Mouse (Mus musculus): ENCODE data around the gene Zdhhc7. TPM values are rescaled to one million over a fixed set of nuclear protein-coding genes. Genes with fewer than 3 reads are reported as not detected.

Zdhhc7 gene
- 26.0 and 26.1 TPM in 2 replicates for polyA plus RNA-seq (2016; fragmentation: Nextera tagmentation; extraction: Ambion mirVana)

- ATAC-seq: peak; percentile 80
- WGBS (ENCODE audit: insufficient replicate concordance): under 1% methylated on average over 86 of the region's 88 CpGs
These were observed at the start of gene Zdhhc7 for GRCm38 (mm10) chr8:120101068-120101972. Gene Zdhhc7, minus strand, starts transcription at chr8:120101482.

GRCm38 (mm10) chr8:120150028-120150427 lies 48.7 kb upstream of the Zdhhc7 start:
- Histone ChIP-seq H3K27ac (no peak overlapping the region), H3K9me3 (replicated peaks) (no peaks in the 10 kb centered on the region), H3K4me2 (no peak overlapping the region), H3K4me3 (no peak overlapping the region), H3K27me3 (replicated peaks) (no peaks in the 10 kb centered on the region; the same call in 1 of the 2 replicates), H3K36me3 (no peaks in the 10 kb centered on the region), H3K9ac (no peak overlapping the region), H3K4me1 (0 out of 2 replicates have a peak, but pooled peaks cover 6% of the 10 kb centered on the region)
- no peak for ATAC-seq
- 38% methylated on average over 12 of the region's 12 CpGs for whole genome bisulfite sequencing (ENCODE audit: insufficient replicate concordance)

More at GRCm38 (mm10) chr8:120101068-120101972, at the start of gene Zdhhc7:
- peak within 1 kb of the TSS; percentile 84 for H3K9ac ChIP-seq
- H3K27ac ChIP-seq: peak within 1 kb of the TSS; percentile 72
- no peaks in the 10 kb centered on the region for H3K27me3 ChIP-seq (replicated peaks)
- H3K4me3 ChIP-seq: peak within 1 kb of the TSS; percentile 83
- 0 out of 2 replicates have a peak, but pooled peaks cover 8% of the 10 kb centered on the region for H3K36me3 ChIP-seq
- H3K9me3 ChIP-seq (replicated peaks): no peaks in the 10 kb centered on the region
- H3K4me2 ChIP-seq: peak within 1 kb of the TSS; percentile 89
- H3K4me1 ChIP-seq: peaks cover 59% of the 10 kb centered on the region

- no peak overlapping the region for H3K4me2 ChIP-seq
- H3K27me3 ChIP-seq (replicated peaks): peaks cover 14% of the 10 kb centered on the region; the same call in 1 of the 2 replicates
- H3K4me1 ChIP-seq: no peaks in the 10 kb centered on the region; the same call in 1 of the 2 replicates
- H3K9me3 ChIP-seq (replicated peaks): no peaks in the 10 kb centered on the region
- H3K4me3 ChIP-seq: no peak overlapping the region
- no peaks in the 10 kb centered on the region for H3K36me3 ChIP-seq
- 0 out of 2 replicates have a peak overlapping the region, but pooled peaks have one; percentile 4 for H3K27ac ChIP-seq
- H3K9ac ChIP-seq: no peak overlapping the region
- 55% methylated on average over 1 of the region's 1 CpGs for WGBS (ENCODE audit: insufficient replicate concordance)
- no peak for ATAC-seq
These were observed 44.8 kb upstream of the Zdhhc7 start for GRCm38 (mm10) chr8:120146051-120146450.

GRCm38 (mm10) chr8:120144652-120145301 lies 43.5 kb upstream of the Zdhhc7 start:
- H3K4me1 ChIP-seq: peaks cover 6% of the 10 kb centered on the region; the same call in 1 of the 2 replicates
- H3K27ac ChIP-seq: no peak overlapping the region
- 36% methylated on average over 12 of the region's 12 CpGs for WGBS (ENCODE audit: insufficient replicate concordance)
- ATAC-seq: no peak
- no peak overlapping the region for H3K9ac ChIP-seq
- H3K4me2 ChIP-seq: no peak overlapping the region
- H3K9me3 ChIP-seq (replicated peaks): no peaks in the 10 kb centered on the region
- peaks cover 14% of the 10 kb centered on the region; the same call in 1 of the 2 replicates for H3K27me3 ChIP-seq (replicated peaks)
- H3K36me3 ChIP-seq: no peaks in the 10 kb centered on the region
- no peak overlapping the region for H3K4me3 ChIP-seq

- peaks cover 14% of the 10 kb centered on the region; the same call in 1 of the 2 replicates for H3K27me3 ChIP-seq (replicated peaks)
- H3K9me3 ChIP-seq (replicated peaks): no peaks in the 10 kb centered on the region
- H3K4me2 ChIP-seq: no peak overlapping the region
- ATAC-seq: no peak
- H3K36me3 ChIP-seq: no peaks in the 10 kb centered on the region
- 58% methylated on average over 15 of the region's 15 CpGs for WGBS (ENCODE audit: insufficient replicate concordance)
- H3K27ac ChIP-seq: no peak overlapping the region
- H3K4me3 ChIP-seq: no peak overlapping the region
- H3K9ac ChIP-seq: no peak overlapping the region
- peaks cover 6% of the 10 kb centered on the region; the same call in 1 of the 2 replicates for H3K4me1 ChIP-seq
These were observed 42.8 kb upstream of the Zdhhc7 start for GRCm38 (mm10) chr8:120143911-120144651.

GRCm38 (mm10) chr8:120140769-120141168 lies 39.5 kb upstream of the Zdhhc7 start:
- WGBS (ENCODE audit: insufficient replicate concordance): 60% methylated on average over 3 of the region's 3 CpGs
- H3K9me3 ChIP-seq (replicated peaks): no peaks in the 10 kb centered on the region
- H3K4me1 ChIP-seq: peaks cover 6% of the 10 kb centered on the region; the same call in 1 of the 2 replicates
- H3K36me3 ChIP-seq: no peaks in the 10 kb centered on the region
- no peak for ATAC-seq
- no peak overlapping the region for H3K4me3 ChIP-seq
- no peak overlapping the region for H3K27ac ChIP-seq
- peaks cover 36% of the 10 kb centered on the region; the same call in 1 of the 2 replicates for H3K27me3 ChIP-seq (replicated peaks)
- H3K9ac ChIP-seq: no peak overlapping the region
- H3K4me2 ChIP-seq: no peak overlapping the region

GRCm38 (mm10) chr8:120138958-120139357 lies 37.7 kb upstream of the Zdhhc7 start:
- ATAC-seq: no peak
- H3K4me1 ChIP-seq: peaks cover 6% of the 10 kb centered on the region; the same call in 1 of the 2 replicates
- 75% methylated on average over 2 of the region's 2 CpGs for WGBS (ENCODE audit: insufficient replicate concordance)

GRCm38 (mm10) chr8:120136618-120137017 lies 35.3 kb upstream of the Zdhhc7 start:
- Histone ChIP-seq H3K4me1 (peaks cover 6% of the 10 kb centered on the region; the same call in 1 of the 2 replicates), H3K9me3 (replicated peaks) (no peaks in the 10 kb centered on the region), H3K4me2 (no peak overlapping the region), H3K36me3 (no peaks in the 10 kb centered on the region), H3K27me3 (replicated peaks) (peaks cover 27% of the 10 kb centered on the region; the same call in 1 of the 2 replicates), H3K27ac (no peak overlapping the region), H3K4me3 (no peak overlapping the region), H3K9ac (no peak overlapping the region)
- WGBS (ENCODE audit: insufficient replicate concordance): 70% methylated on average over 7 of the region's 7 CpGs
- no peak for ATAC-seq

More at GRCm38 (mm10) chr8:120138958-120139357, 37.7 kb upstream of the Zdhhc7 start:
- no peak overlapping the region for H3K9ac ChIP-seq
- H3K27ac ChIP-seq: no peak overlapping the region
- peaks cover 31% of the 10 kb centered on the region; the same call in 1 of the 2 replicates for H3K27me3 ChIP-seq (replicated peaks)
- no peak overlapping the region for H3K4me3 ChIP-seq
- no peaks in the 10 kb centered on the region for H3K36me3 ChIP-seq
- no peak overlapping the region for H3K4me2 ChIP-seq
- no peaks in the 10 kb centered on the region for H3K9me3 ChIP-seq (replicated peaks)

GRCm38 (mm10) chr8:120135687-120136086 lies 34.4 kb upstream of the Zdhhc7 start:
- no peak overlapping the region for H3K9ac ChIP-seq
- H3K27me3 ChIP-seq (replicated peaks): peaks cover 37% of the 10 kb centered on the region; the same call in 1 of the 2 replicates
- no peak overlapping the region for H3K4me3 ChIP-seq
- H3K4me1 ChIP-seq: peaks cover 5% of the 10 kb centered on the region; the same call in 1 of the 2 replicates
- ATAC-seq: no peak
- H3K27ac ChIP-seq: no peak overlapping the region
- no peaks in the 10 kb centered on the region for H3K36me3 ChIP-seq
- no peak overlapping the region for H3K4me2 ChIP-seq
- 69% methylated on average over 7 of the region's 7 CpGs for WGBS (ENCODE audit: insufficient replicate concordance)
- H3K9me3 ChIP-seq (replicated peaks): no peaks in the 10 kb centered on the region

- Histone ChIP-seq H3K36me3 (no peaks in the 10 kb centered on the region), H3K27ac (no peak overlapping the region), H3K9ac (no peak overlapping the region), H3K4me1 (no peaks in the 10 kb centered on the region), H3K9me3 (replicated peaks) (no peaks in the 10 kb centered on the region), H3K4me3 (no peak overlapping the region), H3K27me3 (replicated peaks) (peaks cover 31% of the 10 kb centered on the region; the same call in 1 of the 2 replicates), H3K4me2 (no peak overlapping the region)
- no peak for ATAC-seq
- WGBS (ENCODE audit: insufficient replicate concordance): 63% methylated on average over 7 of the region's 7 CpGs
These were observed 31.9 kb upstream of the Zdhhc7 start for GRCm38 (mm10) chr8:120133169-120133568.

- 34% methylated on average over 8 of the region's 8 CpGs for WGBS (ENCODE audit: insufficient replicate concordance)
- H3K9me3 ChIP-seq (replicated peaks): no peaks in the 10 kb centered on the region
- H3K4me2 ChIP-seq: no peak overlapping the region
- H3K27me3 ChIP-seq (replicated peaks): peaks cover 34% of the 10 kb centered on the region
- peaks cover 6% of the 10 kb centered on the region; the same call in 1 of the 2 replicates for H3K4me1 ChIP-seq
- ATAC-seq: no peak
- no peak overlapping the region for H3K4me3 ChIP-seq
- no peak overlapping the region for H3K27ac ChIP-seq
- no peaks in the 10 kb centered on the region for H3K36me3 ChIP-seq
- H3K9ac ChIP-seq: no peak overlapping the region
These were observed 29.9 kb upstream of the Zdhhc7 start for GRCm38 (mm10) chr8:120131158-120131557.

Measured in liver, embryonic 12.5 days (tissue).